Mouse (Mus musculus): Measurements from ENCODE around the gene Hspb11. TPM values are rescaled to one million over a fixed set of nuclear protein-coding genes. Genes with fewer than 3 reads are reported as not detected.

Gene Hspb11
- total and polyA plus RNA-seq, 2 experiments from 2014 or later = 12.2 to 36.4 TPM

- H3K4me2 ChIP-seq (ENCODE audit: low read depth, low read length) = no peak overlapping the region
- no peaks in the 10 kb centered on the region for H3K9me3 ChIP-seq (ENCODE audit: low read length)
- no peaks in the 10 kb centered on the region for H3K36me3 ChIP-seq (ENCODE audit: insufficient read depth, low read length)
- no peak overlapping the region for H3K27ac ChIP-seq
- H3K9ac ChIP-seq (replicated peaks; ENCODE audit: low read length) = no peak overlapping the region
- no peak for DNase-seq (ENCODE audit: low spot score)
- TF ChIP-seq CTCF (IDR thresholded peaks at IDR 0.05; ENCODE audit: low read depth) = no peak
- 68% methylated on average over 4 of the region's 4 CpGs for WGBS
- no peaks in the 10 kb centered on the region for H3K4me1 ChIP-seq (ENCODE audit: insufficient read depth, low read length)
- no peaks in the 10 kb centered on the region for H3K27me3 ChIP-seq (ENCODE audit: insufficient read depth, low read length)
- no peak overlapping the region for H3K4me3 ChIP-seq (ENCODE audit: low read length)
- no peak for ATAC-seq
These were observed 38.9 kb downstream of the Hspb11 start for GRCm38 (mm10) chr4:107292273-107292662.

GRCm38 (mm10) chr4:107298071-107298606, 44.7 kb downstream of the Hspb11 start:
- no peak overlapping the region for H3K4me3 ChIP-seq (ENCODE audit: low read length)
- TF ChIP-seq CTCF (IDR thresholded peaks at IDR 0.05; ENCODE audit: low read depth) = no peak
- no peaks in the 10 kb centered on the region for H3K36me3 ChIP-seq (ENCODE audit: insufficient read depth, low read length)
- no peaks in the 10 kb centered on the region for H3K27me3 ChIP-seq (ENCODE audit: insufficient read depth, low read length)
- no peak overlapping the region for H3K27ac ChIP-seq
- no peak for ATAC-seq
- no peak for DNase-seq (ENCODE audit: low spot score)
- WGBS = 83% methylated on average over 8 of the region's 8 CpGs
- H3K4me2 ChIP-seq (ENCODE audit: low read depth, low read length) = no peak overlapping the region
- no peak overlapping the region for H3K9ac ChIP-seq (replicated peaks; ENCODE audit: low read length)
- H3K9me3 ChIP-seq (ENCODE audit: low read length) = no peaks in the 10 kb centered on the region
- H3K4me1 ChIP-seq (ENCODE audit: insufficient read depth, low read length) = no peaks in the 10 kb centered on the region

- TF ChIP-seq CTCF (IDR thresholded peaks at IDR 0.05; ENCODE audit: low read depth) = no peak
- 85% methylated on average over 7 of the region's 7 CpGs for WGBS
- no peak overlapping the region for H3K4me3 ChIP-seq (ENCODE audit: low read length)
- H3K4me2 ChIP-seq (ENCODE audit: low read depth, low read length) = no peak overlapping the region
- ATAC-seq (no peak), DNase-seq (ENCODE audit: low spot score) (no peak)
- H3K9ac ChIP-seq (replicated peaks; ENCODE audit: low read length) = no peak overlapping the region
- no peaks in the 10 kb centered on the region for H3K36me3 ChIP-seq (ENCODE audit: insufficient read depth, low read length)
- H3K9me3 ChIP-seq (ENCODE audit: low read length) = no peaks in the 10 kb centered on the region
- H3K4me1 ChIP-seq (ENCODE audit: insufficient read depth, low read length) = no peaks in the 10 kb centered on the region
- H3K27me3 ChIP-seq (ENCODE audit: insufficient read depth, low read length) = no peaks in the 10 kb centered on the region
- no peak overlapping the region for H3K27ac ChIP-seq
These were observed 46.5 kb downstream of the Hspb11 start for GRCm38 (mm10) chr4:107299779-107300340.

- Histone ChIP-seq H3K36me3 (ENCODE audit: insufficient read depth, low read length) (no peaks in the 10 kb centered on the region), H3K9me3 (ENCODE audit: low read length) (no peaks in the 10 kb centered on the region), H3K4me3 (ENCODE audit: low read length) (no peak overlapping the region), H3K4me1 (ENCODE audit: insufficient read depth, low read length) (no peaks in the 10 kb centered on the region), H3K27me3 (ENCODE audit: insufficient read depth, low read length) (no peaks in the 10 kb centered on the region), H3K9ac (replicated peaks; ENCODE audit: low read length) (no peak overlapping the region), H3K4me2 (ENCODE audit: low read depth, low read length) (no peak overlapping the region), H3K27ac (no peak overlapping the region)
- 83% methylated on average over 4 of the region's 4 CpGs for WGBS
- DNase-seq (ENCODE audit: low spot score) (no peak), ATAC-seq (no peak)
- TF ChIP-seq CTCF (IDR thresholded peaks at IDR 0.05; ENCODE audit: low read depth) = no peak
These were observed 47.0 kb downstream of the Hspb11 start for GRCm38 (mm10) chr4:107300371-107300770.

- WGBS = 91% methylated on average over 1 of the region's 1 CpGs
- TF ChIP-seq CTCF (IDR thresholded peaks at IDR 0.05; ENCODE audit: low read depth) = no peak
- Histone ChIP-seq H3K4me3 (ENCODE audit: low read length) (no peak overlapping the region), H3K36me3 (ENCODE audit: insufficient read depth, low read length) (no peaks in the 10 kb centered on the region), H3K9me3 (ENCODE audit: low read length) (no peaks in the 10 kb centered on the region), H3K9ac (replicated peaks; ENCODE audit: low read length) (no peak overlapping the region), H3K27ac (no peak overlapping the region), H3K27me3 (ENCODE audit: insufficient read depth, low read length) (no peaks in the 10 kb centered on the region), H3K4me1 (ENCODE audit: insufficient read depth, low read length) (no peaks in the 10 kb centered on the region), H3K4me2 (ENCODE audit: low read depth, low read length) (no peak overlapping the region)
- DNase-seq (ENCODE audit: low spot score) (no peak), ATAC-seq (peak; percentile 51)
These were observed 47.6 kb downstream of the Hspb11 start for GRCm38 (mm10) chr4:107300902-107301555.

GRCm38 (mm10) chr4:107302221-107302620, 48.8 kb downstream of the Hspb11 start:
- no peak for DNase-seq (ENCODE audit: low spot score)
- 75% methylated on average over 9 of the region's 9 CpGs for WGBS
- Histone ChIP-seq H3K9ac (replicated peaks; ENCODE audit: low read length) (no peak overlapping the region), H3K27me3 (ENCODE audit: insufficient read depth, low read length) (no peaks in the 10 kb centered on the region), H3K27ac (no peak overlapping the region), H3K4me1 (ENCODE audit: insufficient read depth, low read length) (no peaks in the 10 kb centered on the region), H3K4me2 (ENCODE audit: low read depth, low read length) (no peak overlapping the region), H3K36me3 (ENCODE audit: insufficient read depth, low read length) (no peaks in the 10 kb centered on the region), H3K9me3 (ENCODE audit: low read length) (no peaks in the 10 kb centered on the region), H3K4me3 (ENCODE audit: low read length) (no peak overlapping the region)
- no peak for ATAC-seq
- TF ChIP-seq CTCF (IDR thresholded peaks at IDR 0.05; ENCODE audit: low read depth) = no peak

- no peak overlapping the region for H3K9ac ChIP-seq (replicated peaks; ENCODE audit: low read length)
- TF ChIP-seq CTCF (IDR thresholded peaks at IDR 0.05; ENCODE audit: low read depth) = no peak
- DNase-seq (ENCODE audit: low spot score) (no peak), ATAC-seq (no peak)
- H3K27me3 ChIP-seq (ENCODE audit: insufficient read depth, low read length) = no peaks in the 10 kb centered on the region
- no peak overlapping the region for H3K4me3 ChIP-seq (ENCODE audit: low read length)
- no peaks in the 10 kb centered on the region for H3K9me3 ChIP-seq (ENCODE audit: low read length)
- H3K4me2 ChIP-seq (ENCODE audit: low read depth, low read length) = no peak overlapping the region
- no peaks in the 10 kb centered on the region for H3K36me3 ChIP-seq (ENCODE audit: insufficient read depth, low read length)
- H3K27ac ChIP-seq = no peak overlapping the region
- WGBS = 87% methylated on average over 4 of the region's 4 CpGs
- no peaks in the 10 kb centered on the region for H3K4me1 ChIP-seq (ENCODE audit: insufficient read depth, low read length)
These were observed 49.4 kb downstream of the Hspb11 start for GRCm38 (mm10) chr4:107302832-107303231.

Measured in hindbrain, postnatal 0 days (tissue).